Comparison of ENCODE assay signal across 17 mouse cellular contexts in genomic region chr1:177803511-177803910, GRCm38 (mm10).
"Had no signal": no experiment of that assay in that cellular context is flagged by ENCODE, and none has a peak within 500 bp of the region (broad histone marks: within the 10 kb centered on the region; RNA-seq: fewer than 3 reads in every experiment).

No protein-coding gene starts in this region.

- H3K4me3 ChIP-seq: lung, embryonic 15.5 days; megakaryocyte, embryonic 14.5 days; midbrain, embryonic 13.5 days; midbrain, embryonic 15.5 days; neural tube, embryonic 12.5 days; stomach, embryonic 15.5 days had no signal

- H3K4me2 ChIP-seq: lung, embryonic 15.5 days; midbrain, embryonic 11.5 days; midbrain, embryonic 13.5 days; midbrain, embryonic 15.5 days; neural tube, embryonic 12.5 days; stomach, embryonic 15.5 days had no signal

- H3K36me3 ChIP-seq: lung, embryonic 15.5 days; midbrain, embryonic 13.5 days; midbrain, embryonic 15.5 days; neural tube, embryonic 12.5 days; stomach, embryonic 15.5 days had no signal

- ATAC-seq: lung, postnatal 0 days; midbrain, embryonic 13.5 days; midbrain, embryonic 15.5 days had no signal

- H3K9me3 ChIP-seq: lung, embryonic 15.5 days; megakaryocyte, embryonic 14.5 days; midbrain, embryonic 13.5 days; midbrain, embryonic 15.5 days; neural tube, embryonic 12.5 days; stomach, embryonic 15.5 days had no signal

- DNase-seq: lung, adult 2 months; lung, postnatal 14 days; lung, postnatal 36 days; right cerebral cortex, postnatal 14 days; thymus, adult 2 months; thymus, postnatal 25 days; thymus, postnatal 4 days had no signal

- H3K9ac ChIP-seq: lung, embryonic 15.5 days; midbrain, embryonic 13.5 days; midbrain, embryonic 15.5 days; neural tube, embryonic 12.5 days; stomach, embryonic 15.5 days had no signal

- H3K4me1 ChIP-seq: midbrain, embryonic 13.5 days; midbrain, embryonic 15.5 days; neural tube, embryonic 12.5 days; stomach, embryonic 15.5 days had no signal

- H3K27ac ChIP-seq: lung, embryonic 15.5 days; macrophage; midbrain, embryonic 13.5 days; midbrain, embryonic 15.5 days; neural tube, embryonic 12.5 days; stomach, embryonic 15.5 days; stomach, postnatal 0 days had no signal

- H3K27me3 ChIP-seq: lung, embryonic 15.5 days; megakaryocyte, embryonic 14.5 days; midbrain, embryonic 13.5 days; midbrain, embryonic 15.5 days; neural tube, embryonic 12.5 days; stomach, embryonic 15.5 days had no signal
